Mouse (Mus musculus) regulatory T cell (primary cell): ENCODE measurements around the gene Nrp2.

Experiments used
- in situ Hi-C: fragments of 300-600 bp; cut with MboI, MseI; formaldehyde crosslinking; loops from one replicate; pipeline ENCODE4 v1.15.1; 2025; ENCODE audit warnings: high pct_unique_total_duplicates

The Nrp2 gene

GRCm38 (mm10) chr1:62723891-62724290, 20.8 kb downstream of the Nrp2 start:
- in situ Hi-C loops = no loop called here

- in situ Hi-C loops = no loop called here
Measured at GRCm38 (mm10) chr1:62724461-62725021, 21.5 kb downstream of the Nrp2 start.

GRCm38 (mm10) chr1:62725032-62725678, 22.1 kb downstream of the Nrp2 start:
- in situ Hi-C loops = no loop called here

- in situ Hi-C loops = no loop called here
Measured at GRCm38 (mm10) chr1:62727191-62727590, 24.1 kb downstream of the Nrp2 start.

- in situ Hi-C loops = no loop called here
Measured at GRCm38 (mm10) chr1:62728421-62728820, 25.3 kb downstream of the Nrp2 start.

GRCm38 (mm10) chr1:62728926-62729325, 25.8 kb downstream of the Nrp2 start:
- in situ Hi-C loops = no loop called here

GRCm38 (mm10) chr1:62729345-62730150, 26.5 kb downstream of the Nrp2 start:
- in situ Hi-C loops = no loop called here

- in situ Hi-C loops = no loop called here
Measured at GRCm38 (mm10) chr1:62732036-62732435, 29.0 kb downstream of the Nrp2 start.

- in situ Hi-C loops = no loop called here
Measured at GRCm38 (mm10) chr1:62734420-62734931, 31.4 kb downstream of the Nrp2 start.

- in situ Hi-C loops = no loop called here
Measured at GRCm38 (mm10) chr1:62734980-62735379, 31.9 kb downstream of the Nrp2 start.

GRCm38 (mm10) chr1:62735835-62736234, 32.8 kb downstream of the Nrp2 start:
- in situ Hi-C loops = no loop called here

- in situ Hi-C loops = no loop called here
Measured at GRCm38 (mm10) chr1:62736455-62737012, 33.4 kb downstream of the Nrp2 start.

GRCm38 (mm10) chr1:62738165-62738564, 35.1 kb downstream of the Nrp2 start:
- in situ Hi-C loops = no loop called here

GRCm38 (mm10) chr1:62742092-62742491, 39.0 kb downstream of the Nrp2 start:
- in situ Hi-C loops = no loop called here

GRCm38 (mm10) chr1:62743064-62743694, 40.1 kb downstream of the Nrp2 start:
- in situ Hi-C loops = no loop called here

GRCm38 (mm10) chr1:62745889-62746288, 42.8 kb downstream of the Nrp2 start:
- in situ Hi-C loops = no loop called here

- in situ Hi-C loops = no loop called here
Measured at GRCm38 (mm10) chr1:62747421-62748111, 44.5 kb downstream of the Nrp2 start.

- in situ Hi-C loops = no loop called here
Measured at GRCm38 (mm10) chr1:62748361-62748760, 45.3 kb downstream of the Nrp2 start.

GRCm38 (mm10) chr1:62749716-62750115, 46.6 kb downstream of the Nrp2 start:
- in situ Hi-C loops = no loop called here

GRCm38 (mm10) chr1:62750408-62751008, 47.4 kb downstream of the Nrp2 start:
- in situ Hi-C loops = no loop called here
